Mouse (Mus musculus): ENCODE measurements around the gene Cd44. TPM values are rescaled to one million over a fixed set of nuclear protein-coding genes. Genes with fewer than 3 reads are reported as not detected.

The Cd44 gene
- polyA plus RNA-seq, 1 experiment = 59.3 TPM

DNA sequence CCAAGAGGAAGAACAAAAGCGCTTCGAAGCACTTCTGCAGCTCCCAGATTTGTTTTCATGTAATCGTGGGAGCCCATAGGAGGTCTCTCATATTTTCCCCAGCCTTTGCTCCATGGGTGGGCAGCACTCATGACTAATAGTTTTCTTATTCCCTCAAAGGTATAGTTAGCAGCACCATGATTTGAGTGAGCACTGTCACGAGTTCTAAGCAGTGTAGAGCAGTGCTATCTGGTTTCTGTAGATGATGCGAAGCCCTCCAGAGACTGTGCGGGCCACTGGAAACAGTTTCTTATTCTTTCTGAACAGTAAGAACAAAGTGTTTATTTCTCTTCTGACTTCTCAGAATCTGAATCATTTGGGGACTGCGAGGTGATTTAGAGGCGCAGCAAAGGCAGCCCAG is 80.7 kb downstream of the Cd44 start:
- Histone ChIP-seq H3K4me1 (ENCODE audit: control insufficient read depth, insufficient read depth, low read length) (peaks cover 1% of the 10 kb centered on the region), H3K4me3 (replicated peaks; ENCODE audit: extremely low read depth, low read depth, low read length) (no peak overlapping the region)
- no peak for DNase-seq
- WGBS = 74% methylated on average over 8 of the region's 8 CpGs
- TF ChIP-seq POLR2A (IDR thresholded peaks at IDR 0.05; ENCODE audit: borderline replicate concordance, extremely low read depth, low read depth, low read length) = no peak
- no peak for TF ChIP-seq CTCF (IDR thresholded peaks at IDR 0.05; ENCODE audit: insufficient read depth, low read length)

DNA sequence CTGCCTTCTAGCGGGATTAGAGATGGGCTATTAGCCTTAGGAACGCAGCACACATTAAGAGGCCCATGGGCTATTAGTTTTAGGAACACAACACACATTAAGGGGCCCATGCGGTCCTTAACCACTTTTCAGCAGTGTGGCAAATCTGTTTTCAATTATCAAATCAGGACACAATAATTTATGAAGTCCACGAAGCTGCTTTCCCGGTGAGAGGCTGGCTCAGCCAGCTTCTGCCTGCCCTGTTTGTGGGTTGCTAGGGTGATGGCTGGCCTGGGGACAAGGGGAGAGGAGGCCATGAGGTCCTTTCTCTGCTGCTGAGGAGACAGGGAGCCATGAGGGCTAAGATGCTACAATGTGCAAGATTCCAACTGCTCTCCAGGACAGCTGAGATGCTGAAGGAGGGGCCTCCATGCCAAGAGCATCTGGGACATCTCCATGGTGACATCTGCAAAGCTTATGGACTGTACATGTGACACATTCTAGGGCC is 81.2 kb downstream of the Cd44 start:
- no peak for DNase-seq
- peaks cover 6% of the 10 kb centered on the region for H3K4me1 ChIP-seq (ENCODE audit: control insufficient read depth, insufficient read depth, low read length)
- no peak overlapping the region for H3K4me3 ChIP-seq (replicated peaks; ENCODE audit: extremely low read depth, low read depth, low read length)
- no peak for TF ChIP-seq POLR2A (IDR thresholded peaks at IDR 0.05; ENCODE audit: borderline replicate concordance, extremely low read depth, low read depth, low read length)
- no peak for TF ChIP-seq CTCF (IDR thresholded peaks at IDR 0.05; ENCODE audit: insufficient read depth, low read length)
- 73% methylated on average over 5 of the region's 5 CpGs for WGBS

DNA sequence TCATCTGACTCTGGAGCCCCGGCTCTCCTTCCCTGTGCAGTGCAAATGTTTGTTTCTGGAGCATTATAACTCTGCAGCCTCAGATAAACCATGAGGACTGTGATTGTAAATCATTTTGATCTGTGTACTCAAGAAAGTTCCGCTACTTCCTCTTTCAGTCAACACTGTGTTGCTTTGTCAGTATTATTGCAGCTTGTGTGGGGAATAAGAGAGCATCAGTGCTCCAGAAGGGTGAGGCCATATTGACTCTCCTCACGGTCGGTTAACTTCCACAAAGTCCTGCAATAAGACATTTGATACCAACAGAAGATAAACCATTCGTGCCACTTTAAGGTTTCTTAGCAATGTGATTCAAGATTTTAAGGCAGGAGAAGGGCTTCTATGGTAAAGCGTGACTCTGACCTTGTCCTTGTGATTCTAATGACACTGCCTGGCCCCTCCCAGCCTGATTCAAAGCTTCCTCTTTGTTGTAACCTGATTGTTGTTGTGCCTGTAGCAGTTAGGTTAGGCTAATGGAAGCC is 86.1 kb downstream of the Cd44 start:
- no peak for DNase-seq
- TF ChIP-seq CTCF (IDR thresholded peaks at IDR 0.05; ENCODE audit: insufficient read depth, low read length) = no peak
- no peak for TF ChIP-seq POLR2A (IDR thresholded peaks at IDR 0.05; ENCODE audit: borderline replicate concordance, extremely low read depth, low read depth, low read length)
- H3K4me1 ChIP-seq (ENCODE audit: control insufficient read depth, insufficient read depth, low read length) = peaks cover 8% of the 10 kb centered on the region
- H3K4me3 ChIP-seq (replicated peaks; ENCODE audit: extremely low read depth, low read depth, low read length) = no peak overlapping the region
- 42% methylated on average over 6 of the region's 6 CpGs for WGBS

DNA sequence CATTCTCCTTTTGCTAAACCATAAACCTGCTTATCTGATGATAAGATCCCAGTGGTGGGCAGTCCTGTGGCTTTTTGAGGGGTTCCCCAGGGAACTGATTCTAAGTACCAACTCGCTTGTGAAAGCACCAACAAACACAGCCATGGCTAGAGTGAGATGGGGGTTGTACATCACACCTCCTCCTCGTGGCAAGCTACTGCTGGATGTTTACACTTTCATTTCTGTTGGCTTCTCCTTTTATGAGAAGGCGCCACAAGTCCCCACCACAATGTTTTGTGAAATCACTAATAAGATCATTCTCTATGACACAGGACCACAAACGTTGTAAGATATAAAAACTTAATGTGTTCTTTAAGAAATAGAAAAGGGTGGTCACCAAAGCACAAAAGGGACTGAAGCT is 88.7 kb downstream of the Cd44 start:
- WGBS = 54% methylated on average over 4 of the region's 4 CpGs
- DNase-seq = no peak
- no peak overlapping the region for H3K4me3 ChIP-seq (replicated peaks; ENCODE audit: extremely low read depth, low read depth, low read length)
- peaks cover 8% of the 10 kb centered on the region for H3K4me1 ChIP-seq (ENCODE audit: control insufficient read depth, insufficient read depth, low read length)
- TF ChIP-seq CTCF (IDR thresholded peaks at IDR 0.05; ENCODE audit: insufficient read depth, low read length) (no peak), POLR2A (IDR thresholded peaks at IDR 0.05; ENCODE audit: borderline replicate concordance, extremely low read depth, low read depth, low read length) (no peak)

DNA sequence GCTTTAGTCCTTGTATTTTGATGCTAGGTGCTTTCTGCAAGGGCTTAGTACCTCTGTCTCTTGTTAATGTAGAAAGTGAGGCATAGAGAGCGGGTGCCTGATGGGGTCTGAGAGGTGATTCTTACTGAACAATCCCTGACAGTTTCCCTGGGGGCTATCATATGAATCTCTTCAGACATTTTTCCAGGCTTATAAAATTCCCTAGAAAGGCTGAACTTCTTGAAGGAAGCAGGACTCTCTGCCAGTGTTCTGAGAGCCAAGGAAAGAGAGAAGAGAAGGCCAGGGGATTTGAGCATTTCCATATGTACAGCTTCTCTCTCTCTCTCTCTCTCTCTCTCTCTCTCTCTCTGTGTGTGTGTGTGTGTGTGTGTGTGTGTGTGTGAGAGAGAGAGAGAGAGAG is 92.0 kb downstream of the Cd44 start:
- H3K4me3 ChIP-seq (replicated peaks; ENCODE audit: extremely low read depth, low read depth, low read length) = no peak overlapping the region
- no peak for DNase-seq
- H3K4me1 ChIP-seq (ENCODE audit: control insufficient read depth, insufficient read depth, low read length) = peaks cover 3% of the 10 kb centered on the region
- 87% methylated on average over 1 of the region's 1 CpGs for WGBS
- TF ChIP-seq CTCF (IDR thresholded peaks at IDR 0.05; ENCODE audit: insufficient read depth, low read length) = no peak
- no peak for TF ChIP-seq POLR2A (IDR thresholded peaks at IDR 0.05; ENCODE audit: borderline replicate concordance, extremely low read depth, low read depth, low read length)

DNA sequence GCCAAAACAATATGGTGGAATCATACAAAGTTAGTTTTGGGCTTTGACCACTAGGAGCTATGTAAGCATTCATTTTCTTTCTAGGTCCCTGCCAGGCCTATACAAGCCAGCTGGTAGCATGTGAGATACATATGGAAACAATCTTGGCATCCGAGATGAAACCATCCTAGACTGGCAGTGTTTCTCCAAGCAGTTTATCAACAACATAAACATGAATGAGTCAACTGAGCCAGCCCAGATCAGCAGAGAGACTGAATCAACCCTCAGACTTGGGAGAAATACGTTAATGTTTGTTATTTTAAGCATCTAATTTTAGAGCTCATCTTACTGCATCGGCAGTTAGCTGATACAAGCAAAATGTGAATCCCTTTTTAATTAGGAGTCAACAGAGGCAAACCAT is 93.8 kb downstream of the Cd44 start:
- 46% methylated on average over 3 of the region's 3 CpGs for WGBS
- Histone ChIP-seq H3K4me3 (replicated peaks; ENCODE audit: extremely low read depth, low read depth, low read length) (no peak overlapping the region), H3K4me1 (ENCODE audit: control insufficient read depth, insufficient read depth, low read length) (peaks cover 4% of the 10 kb centered on the region)
- no peak for DNase-seq
- TF ChIP-seq CTCF (IDR thresholded peaks at IDR 0.05; ENCODE audit: insufficient read depth, low read length) (no peak), POLR2A (IDR thresholded peaks at IDR 0.05; ENCODE audit: borderline replicate concordance, extremely low read depth, low read depth, low read length) (no peak)

DNA sequence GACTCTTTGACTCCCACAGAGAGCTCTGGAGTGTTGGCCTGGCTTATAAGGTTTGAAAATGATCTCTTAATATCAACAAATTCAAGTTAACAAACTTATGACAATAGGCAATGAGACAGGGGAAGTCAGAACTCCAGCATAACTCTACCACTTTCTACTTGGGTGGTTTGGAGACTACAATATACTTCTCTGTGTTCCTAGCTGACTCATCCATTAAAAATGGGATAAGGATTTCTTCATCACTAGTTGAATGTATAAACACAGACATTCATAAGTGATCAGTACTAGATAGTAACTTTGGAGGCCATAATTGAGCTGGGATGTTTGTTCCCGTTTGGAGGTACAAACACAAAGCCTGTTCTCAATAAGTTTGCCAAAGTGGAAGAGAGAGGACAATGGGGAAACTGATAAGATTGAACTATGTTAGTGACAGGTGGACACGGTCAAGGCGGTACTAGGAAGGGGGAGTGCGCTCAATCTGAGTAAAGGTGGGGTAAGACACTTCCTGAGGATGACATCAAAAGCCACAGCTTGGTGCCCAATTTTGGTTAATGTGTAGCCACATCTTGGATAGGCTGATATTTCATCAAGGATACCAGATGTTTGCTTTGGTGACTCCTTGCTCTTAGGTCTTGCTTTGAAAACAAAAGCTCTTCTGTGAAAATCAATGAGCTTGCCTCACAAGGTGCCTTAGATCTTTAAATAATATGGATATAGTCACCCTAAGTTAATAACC is 95.5 kb downstream of the Cd44 start:
- no peak for DNase-seq
- H3K4me3 ChIP-seq (replicated peaks; ENCODE audit: extremely low read depth, low read depth, low read length) = no peak overlapping the region
- peaks cover 4% of the 10 kb centered on the region for H3K4me1 ChIP-seq (ENCODE audit: control insufficient read depth, insufficient read depth, low read length)
- no peak for TF ChIP-seq POLR2A (IDR thresholded peaks at IDR 0.05; ENCODE audit: borderline replicate concordance, extremely low read depth, low read depth, low read length)
- TF ChIP-seq CTCF (IDR thresholded peaks at IDR 0.05; ENCODE audit: insufficient read depth, low read length) = no peak
- WGBS = 56% methylated on average over 4 of the region's 4 CpGs

DNA sequence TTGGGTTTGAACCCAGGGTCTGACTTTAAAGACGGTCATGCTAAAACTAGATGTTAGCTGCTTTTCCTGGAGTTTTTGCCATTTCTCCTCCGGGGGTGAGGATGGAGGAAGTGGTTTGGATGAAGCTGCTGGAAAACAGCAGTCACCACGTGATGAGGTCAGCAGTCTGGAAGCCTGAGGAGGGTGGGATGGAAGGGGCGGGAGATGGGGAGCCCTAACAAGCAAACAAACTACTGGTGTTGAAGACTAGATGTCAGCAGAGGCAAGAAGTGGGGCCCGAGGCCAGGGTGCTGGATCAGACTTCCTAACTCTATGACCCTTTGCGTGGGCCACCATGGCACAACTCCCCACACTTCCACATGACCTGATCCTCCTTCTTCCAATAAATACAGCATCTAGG is 96.2 kb downstream of the Cd44 start:
- Histone ChIP-seq H3K4me3 (replicated peaks; ENCODE audit: extremely low read depth, low read depth, low read length) (no peak overlapping the region), H3K4me1 (ENCODE audit: control insufficient read depth, insufficient read depth, low read length) (peaks cover 4% of the 10 kb centered on the region)
- DNase-seq = no peak
- WGBS = 66% methylated on average over 6 of the region's 6 CpGs
- TF ChIP-seq POLR2A (IDR thresholded peaks at IDR 0.05; ENCODE audit: borderline replicate concordance, extremely low read depth, low read depth, low read length) = no peak
- no peak for TF ChIP-seq CTCF (IDR thresholded peaks at IDR 0.05; ENCODE audit: insufficient read depth, low read length)

DNA sequence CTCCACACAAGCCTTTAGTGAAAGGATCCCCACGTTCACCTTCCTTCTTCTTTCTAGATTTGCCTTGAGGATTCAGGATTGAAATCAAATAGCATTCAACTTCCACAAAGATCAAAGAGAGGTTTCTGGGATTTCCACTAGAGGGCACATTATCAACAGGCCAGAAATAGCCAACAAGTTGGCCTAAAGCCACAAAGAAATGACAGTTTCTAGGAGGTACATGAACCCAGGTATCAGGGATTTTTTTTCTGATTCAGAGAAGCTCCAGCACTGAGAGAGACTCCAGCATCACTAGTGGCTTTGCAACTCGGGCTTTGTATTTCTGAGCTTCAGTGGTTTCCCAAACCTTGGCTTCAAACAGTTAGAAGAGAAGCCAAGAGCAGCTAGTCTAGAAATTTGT is 97.4 kb downstream of the Cd44 start:
- H3K4me3 ChIP-seq (replicated peaks; ENCODE audit: extremely low read depth, low read depth, low read length) = no peak overlapping the region
- DNase-seq = peak; percentile 18
- WGBS = 17% methylated on average over 2 of the region's 2 CpGs
- no peak for TF ChIP-seq POLR2A (IDR thresholded peaks at IDR 0.05; ENCODE audit: borderline replicate concordance, extremely low read depth, low read depth, low read length)
- TF ChIP-seq CTCF (IDR thresholded peaks at IDR 0.05; ENCODE audit: insufficient read depth, low read length) = 0 out of 2 replicates have a peak, but pooled peaks have one; percentile 19
- H3K4me1 ChIP-seq (ENCODE audit: control insufficient read depth, insufficient read depth, low read length) = peaks cover 4% of the 10 kb centered on the region

DNA sequence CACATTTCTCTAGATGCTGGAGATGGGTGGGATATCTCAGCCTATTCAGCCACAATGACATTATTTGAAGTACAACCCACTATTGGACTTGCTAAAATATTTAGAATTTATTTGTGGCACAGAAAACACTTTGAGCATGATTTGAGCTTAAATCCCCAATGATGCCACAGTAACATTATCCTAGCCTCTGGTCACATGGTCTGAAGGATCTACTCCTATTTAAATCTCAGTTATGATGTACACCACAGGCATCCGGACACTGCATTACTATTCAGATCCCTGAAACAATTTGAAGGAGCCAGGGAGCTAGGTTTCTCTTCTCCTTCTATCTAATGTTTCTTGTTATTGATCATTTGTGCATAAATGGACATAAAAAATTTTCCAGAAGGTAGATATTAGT is 99.6 kb downstream of the Cd44 start:
- TF ChIP-seq CTCF (IDR thresholded peaks at IDR 0.05; ENCODE audit: insufficient read depth, low read length) (no peak), POLR2A (IDR thresholded peaks at IDR 0.05; ENCODE audit: borderline replicate concordance, extremely low read depth, low read depth, low read length) (no peak)
- no peak for DNase-seq
- no peak overlapping the region for H3K4me3 ChIP-seq (replicated peaks; ENCODE audit: extremely low read depth, low read depth, low read length)
- peaks cover 4% of the 10 kb centered on the region for H3K4me1 ChIP-seq (ENCODE audit: control insufficient read depth, insufficient read depth, low read length)
- 89% methylated on average over 1 of the region's 1 CpGs for WGBS

All from lung, adult 2 months (tissue).